Mouse (Mus musculus) midbrain, postnatal 0 days (tissue): Measurements from ENCODE around the gene Ecm1. TPM values are rescaled to one million over a fixed set of nuclear protein-coding genes. Genes with fewer than 3 reads are reported as not detected.

Source experiments
- ATAC-seq: fragments of 200-750 bp; cut with Nextera tagmentation; 2 replicates; pipeline ENCODE4 v1.8.0; 2017; ENCODE audit warnings: moderate number of reproducible peaks, mild to moderate bottlenecking, moderate TSS enrichment, moderate library complexity; ENCODE audit not compliant: low FRiP score
- DNase-seq: peaks from one replicate; pipeline ENCODE4 v3.0.0-alpha.2; 2015; ENCODE audit warnings: low spot score
- H3K27ac ChIP-seq: fragments of 300-500 bp; sonication (generic); 2 replicates; pipeline ENCODE4 v1.5.1; 2014; ENCODE audit warnings: low read depth, mild to moderate bottlenecking, low read length, mixed read lengths
- H3K27me3 ChIP-seq: fragments of 300-500 bp; sonication (generic); 2 replicates; pipeline ENCODE4 v1.6.1; 2014; ENCODE audit warnings: low read length, control low read depth, mixed read lengths; ENCODE audit not compliant: insufficient read depth
- H3K36me3 ChIP-seq: fragments of 300-500 bp; sonication (generic); 2 replicates; pipeline ENCODE4 v1.6.1; 2014; ENCODE audit warnings: low read length, control low read depth, mixed read lengths; ENCODE audit not compliant: insufficient read depth
- H3K4me1 ChIP-seq: fragments of 300-500 bp; sonication (generic); 2 replicates; pipeline ENCODE4 v1.6.1; 2014; ENCODE audit warnings: mild to moderate bottlenecking, control low read depth, antibody characterized with exemption, low read length, mixed read lengths; ENCODE audit not compliant: insufficient read depth
- H3K4me2 ChIP-seq: fragments of 300-500 bp; sonication (generic); 2 replicates; pipeline ENCODE4 v1.6.1; 2014; ENCODE audit warnings: low read depth, mild to moderate bottlenecking, low read length, mixed read lengths; ENCODE audit not compliant: poor library complexity, severe bottlenecking
- H3K4me3 ChIP-seq: fragments of 300-500 bp; sonication (generic); 2 replicates; pipeline ENCODE4 v1.5.1; 2014; ENCODE audit warnings: low read depth, mild to moderate bottlenecking, low read length, moderate library complexity
- H3K9ac ChIP-seq: fragments of 300-500 bp; sonication (generic); replicated peaks from 2 replicates; pipeline ENCODE4 v1.6.1; 2014; ENCODE audit warnings: mild to moderate bottlenecking, low read length, moderate library complexity, mixed read lengths; ENCODE audit not compliant: poor library complexity, severe bottlenecking
- H3K9me3 ChIP-seq: fragments of 300-500 bp; sonication (generic); 2 replicates; pipeline ENCODE4 v1.6.1; 2016; ENCODE audit warnings: low read length, control low read depth
- CTCF ChIP-seq: IDR thresholded peaks from 2 replicates; pipeline ENCODE4 v1.5.1; 2016; ENCODE audit warnings: antibody characterized with exemption, mild to moderate bottlenecking
- WGBS: fragments of 180-500 bp; shearing (Covaris S2); extraction: QIAGEN DNeasy Blood & Tissue Kit; methylation state at CpG from one replicate; pipeline ENCODE4 v1.1.7; 2014; 5-methylcytosine and 5-hydroxymethylcytosine counted together
- polyA plus RNA-seq: library from polyadenylated mRNA; unstranded; fragments of >200 nt; fragmentation: Nextera tagmentation; extraction: Ambion mirVana; gene quantifications from 2 replicates; pipeline ENCODE4 v1.2.1, GENCODE M21; 2015
- total RNA-seq: library from RNA; depleted of rRNA; stranded (reverse); fragments of >200 nt; gene quantifications from 2 replicates; pipeline ENCODE4 v1.2.3, GENCODE M21; 2014

Ecm1 gene
- total and polyA plus RNA-seq, 2 experiments from 2014 or later: 9.9 to 10.8 TPM

GRCm38 (mm10) chr3:95761771-95762170 lies 22.4 kb upstream of the Ecm1 start:
- ATAC-seq (no peak), DNase-seq (no peak)
- no peak overlapping the region for H3K4me2 ChIP-seq
- no peaks in the 10 kb centered on the region for H3K9me3 ChIP-seq
- TF ChIP-seq CTCF: no peak
- WGBS: 68% methylated on average over 4 of the region's 4 CpGs
- no peak overlapping the region for H3K27ac ChIP-seq
- no peaks in the 10 kb centered on the region for H3K27me3 ChIP-seq
- no peak overlapping the region for H3K4me3 ChIP-seq
- no peak overlapping the region for H3K9ac ChIP-seq
- no peaks in the 10 kb centered on the region for H3K4me1 ChIP-seq
- peaks cover 29% of the 10 kb centered on the region for H3K36me3 ChIP-seq

- ATAC-seq: no peak
Observed at GRCm38 (mm10) chr3:95760656-95761055, 21.3 kb upstream of the Ecm1 start.

GRCm38 (mm10) chr3:95760106-95760505 lies 20.7 kb upstream of the Ecm1 start, which contains the start of gene Tars2:
Gene Tars2, minus strand, starts transcription at chr3:95760206.
- Histone ChIP-seq H3K4me2 (no peak within 1 kb of the TSS), H3K4me1 (no peaks in the 10 kb centered on the region), H3K4me3 (no peak within 1 kb of the TSS), H3K36me3 (peaks cover 15% of the 10 kb centered on the region), H3K9me3 (no peaks in the 10 kb centered on the region), H3K27me3 (no peaks in the 10 kb centered on the region), H3K9ac (no peak within 1 kb of the TSS), H3K27ac (no peak within 1 kb of the TSS)
- TF ChIP-seq CTCF: no peak
- no peak for DNase-seq
- 87% methylated on average over 6 of the region's 6 CpGs for WGBS
- no peak for ATAC-seq

More at GRCm38 (mm10) chr3:95760656-95761055, 21.3 kb upstream of the Ecm1 start:
- H3K27ac ChIP-seq: no peak overlapping the region
- no peak overlapping the region for H3K4me2 ChIP-seq
- TF ChIP-seq CTCF: no peak
- DNase-seq: no peak
- no peak overlapping the region for H3K9ac ChIP-seq
- no peaks in the 10 kb centered on the region for H3K27me3 ChIP-seq
- H3K36me3 ChIP-seq: peaks cover 21% of the 10 kb centered on the region
- H3K4me3 ChIP-seq: no peak overlapping the region
- no peaks in the 10 kb centered on the region for H3K4me1 ChIP-seq
- no peaks in the 10 kb centered on the region for H3K9me3 ChIP-seq

GRCm38 (mm10) chr3:95758467-95759218 lies 19.3 kb upstream of the Ecm1 start:
- no peak overlapping the region for H3K4me2 ChIP-seq
- DNase-seq (no peak), ATAC-seq (no peak)
- no peak for TF ChIP-seq CTCF
- H3K36me3 ChIP-seq: 0 out of 2 replicates have a peak, but pooled peaks cover under 1% of the 10 kb centered on the region
- no peaks in the 10 kb centered on the region for H3K9me3 ChIP-seq
- no peaks in the 10 kb centered on the region for H3K27me3 ChIP-seq
- no peak overlapping the region for H3K27ac ChIP-seq
- H3K9ac ChIP-seq: no peak overlapping the region
- 58% methylated on average over 9 of the region's 9 CpGs for WGBS
- H3K4me3 ChIP-seq: no peak overlapping the region
- no peaks in the 10 kb centered on the region for H3K4me1 ChIP-seq

GRCm38 (mm10) chr3:95756808-95757207 lies 17.4 kb upstream of the Ecm1 start:
- DNase-seq (no peak), ATAC-seq (no peak)
- no peak overlapping the region for H3K9ac ChIP-seq
- H3K4me2 ChIP-seq: no peak overlapping the region
- H3K9me3 ChIP-seq: no peaks in the 10 kb centered on the region
- H3K27me3 ChIP-seq: no peaks in the 10 kb centered on the region
- 84% methylated on average over 2 of the region's 2 CpGs for WGBS
- no peaks in the 10 kb centered on the region; the same call in 1 of the 2 replicates for H3K36me3 ChIP-seq
- no peak overlapping the region for H3K27ac ChIP-seq
- H3K4me3 ChIP-seq: no peak overlapping the region
- H3K4me1 ChIP-seq: no peaks in the 10 kb centered on the region
- no peak for TF ChIP-seq CTCF
